Mouse (Mus musculus): ENCODE data around the gene Adamtsl3. TPM values are rescaled to one million over a fixed set of nuclear protein-coding genes. Genes with fewer than 3 reads are reported as not detected.

The Adamtsl3 gene
- total and polyA plus RNA-seq, 3 experiments: 2.0 to 9.2 (median 6.2) TPM

DNA sequence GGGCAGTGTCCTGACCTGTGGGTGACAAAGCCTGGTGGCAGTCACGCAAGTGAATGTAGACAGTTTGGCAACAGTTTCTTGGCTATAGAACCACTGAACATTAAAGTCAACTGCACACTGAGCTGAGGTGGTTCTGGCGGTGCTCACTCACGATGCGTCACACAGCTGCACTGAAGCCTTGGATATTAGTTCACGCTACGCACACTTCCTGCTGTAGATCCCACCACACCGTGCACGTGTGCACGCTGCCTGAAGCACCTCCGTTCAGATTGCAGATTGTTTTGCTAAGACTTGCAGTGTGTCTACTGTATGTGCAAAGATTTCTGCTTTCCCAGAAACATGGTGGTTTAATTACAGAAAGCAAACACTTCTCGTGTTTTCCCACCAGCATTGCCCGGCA lies 17.0 kb upstream of the Adamtsl3 start:
- TF ChIP-seq CTCF (IDR thresholded peaks at IDR 0.05): no peak
- no peak for TF ChIP-seq EP300 (IDR thresholded peaks at IDR 0.05; ENCODE audit: insufficient read depth, low read depth, low read length)
- no peak for TF ChIP-seq POLR2A (IDR thresholded peaks at IDR 0.05; ENCODE audit: insufficient read depth, low read depth, low read length)
- WGBS: 79% methylated on average over 12 of the region's 12 CpGs
- no peaks in the 10 kb centered on the region for H3K79me2 ChIP-seq (replicated peaks; ENCODE audit: control insufficient read depth, insufficient read depth, low read length)
- intact Hi-C loops (cut with DNase I): no loop called here
- no peaks in the 10 kb centered on the region for H3K4me1 ChIP-seq (ENCODE audit: control insufficient read depth, insufficient read depth, low read length)
- H3K27me3 ChIP-seq (ENCODE audit: control insufficient read depth, insufficient read depth, low read length): no peaks in the 10 kb centered on the region
- no peak overlapping the region for H3K4me3 ChIP-seq
- no peak for DNase-seq
- H3K9ac ChIP-seq (ENCODE audit: low read depth, low read length): no peak overlapping the region
- H3K27ac ChIP-seq: no peak overlapping the region
- no peaks in the 10 kb centered on the region for H3K36me3 ChIP-seq (ENCODE audit: control insufficient read depth, insufficient read depth, low read length)

- no peaks in the 10 kb centered on the region for H3K27me3 ChIP-seq (ENCODE audit: control insufficient read depth, insufficient read depth, low read length)
- H3K4me1 ChIP-seq (ENCODE audit: control insufficient read depth, insufficient read depth, low read length): no peaks in the 10 kb centered on the region
- no peak for DNase-seq
- TF ChIP-seq CTCF (IDR thresholded peaks at IDR 0.05) (no peak), EP300 (IDR thresholded peaks at IDR 0.05; ENCODE audit: insufficient read depth, low read depth, low read length) (no peak), POLR2A (IDR thresholded peaks at IDR 0.05; ENCODE audit: insufficient read depth, low read depth, low read length) (no peak)
- no peaks in the 10 kb centered on the region for H3K36me3 ChIP-seq (ENCODE audit: control insufficient read depth, insufficient read depth, low read length)
- no peak overlapping the region for H3K9ac ChIP-seq (ENCODE audit: low read depth, low read length)
- H3K79me2 ChIP-seq (replicated peaks; ENCODE audit: control insufficient read depth, insufficient read depth, low read length): no peaks in the 10 kb centered on the region
- 23% methylated on average over 1 of the region's 1 CpGs for WGBS
- intact Hi-C loops (cut with DNase I): no loop called here
- H3K4me3 ChIP-seq: no peak overlapping the region
- no peak overlapping the region for H3K27ac ChIP-seq
Observed at GRCm38 (mm10) chr7:82326616-82327015, 8.9 kb upstream of the Adamtsl3 start.

DNA sequence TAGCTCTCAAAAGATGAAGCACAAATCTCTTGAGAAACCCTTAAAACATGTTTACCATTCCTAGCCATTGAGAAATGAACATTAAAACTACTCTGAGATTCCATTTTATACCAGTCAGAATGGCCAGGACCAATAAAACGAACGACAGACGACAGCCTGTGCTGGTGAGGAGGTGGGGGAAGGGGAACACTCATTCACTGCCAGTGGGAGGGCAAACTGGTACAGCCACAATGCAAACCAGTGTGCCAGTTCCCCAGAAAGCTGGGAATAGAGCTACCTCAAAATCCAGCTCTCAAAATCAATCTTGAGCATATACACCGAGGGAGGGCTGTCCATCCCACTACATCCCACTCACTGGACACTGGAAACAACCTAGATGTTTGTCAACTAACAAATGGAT lies 8.3 kb upstream of the Adamtsl3 start:
- Histone ChIP-seq H3K4me1 (ENCODE audit: control insufficient read depth, insufficient read depth, low read length) (no peaks in the 10 kb centered on the region), H3K36me3 (ENCODE audit: control insufficient read depth, insufficient read depth, low read length) (no peaks in the 10 kb centered on the region), H3K27ac (no peak overlapping the region), H3K27me3 (ENCODE audit: control insufficient read depth, insufficient read depth, low read length) (no peaks in the 10 kb centered on the region), H3K79me2 (replicated peaks; ENCODE audit: control insufficient read depth, insufficient read depth, low read length) (no peaks in the 10 kb centered on the region), H3K4me3 (no peak overlapping the region), H3K9ac (ENCODE audit: low read depth, low read length) (no peak overlapping the region)
- TF ChIP-seq EP300 (IDR thresholded peaks at IDR 0.05; ENCODE audit: insufficient read depth, low read depth, low read length) (no peak), POLR2A (IDR thresholded peaks at IDR 0.05; ENCODE audit: insufficient read depth, low read depth, low read length) (no peak), CTCF (IDR thresholded peaks at IDR 0.05) (no peak)
- intact Hi-C loops (cut with DNase I): no loop called here
- DNase-seq: no peak
- 69% methylated on average over 4 of the region's 4 CpGs for WGBS

GRCm38 (mm10) chr7:82327881-82328280 lies 7.6 kb upstream of the Adamtsl3 start:
- Histone ChIP-seq H3K36me3 (ENCODE audit: control insufficient read depth, insufficient read depth, low read length) (no peaks in the 10 kb centered on the region), H3K4me1 (ENCODE audit: control insufficient read depth, insufficient read depth, low read length) (no peaks in the 10 kb centered on the region), H3K4me3 (no peak overlapping the region), H3K9ac (ENCODE audit: low read depth, low read length) (no peak overlapping the region), H3K79me2 (replicated peaks; ENCODE audit: control insufficient read depth, insufficient read depth, low read length) (no peaks in the 10 kb centered on the region), H3K27ac (no peak overlapping the region), H3K27me3 (ENCODE audit: control insufficient read depth, insufficient read depth, low read length) (no peaks in the 10 kb centered on the region)
- WGBS: 47% methylated on average over 5 of the region's 5 CpGs
- intact Hi-C loops (cut with DNase I): no loop called here
- TF ChIP-seq EP300 (IDR thresholded peaks at IDR 0.05; ENCODE audit: insufficient read depth, low read depth, low read length): no peak
- TF ChIP-seq CTCF (IDR thresholded peaks at IDR 0.05): no peak
- TF ChIP-seq POLR2A (IDR thresholded peaks at IDR 0.05; ENCODE audit: insufficient read depth, low read depth, low read length): no peak
- no peak for DNase-seq

DNA sequence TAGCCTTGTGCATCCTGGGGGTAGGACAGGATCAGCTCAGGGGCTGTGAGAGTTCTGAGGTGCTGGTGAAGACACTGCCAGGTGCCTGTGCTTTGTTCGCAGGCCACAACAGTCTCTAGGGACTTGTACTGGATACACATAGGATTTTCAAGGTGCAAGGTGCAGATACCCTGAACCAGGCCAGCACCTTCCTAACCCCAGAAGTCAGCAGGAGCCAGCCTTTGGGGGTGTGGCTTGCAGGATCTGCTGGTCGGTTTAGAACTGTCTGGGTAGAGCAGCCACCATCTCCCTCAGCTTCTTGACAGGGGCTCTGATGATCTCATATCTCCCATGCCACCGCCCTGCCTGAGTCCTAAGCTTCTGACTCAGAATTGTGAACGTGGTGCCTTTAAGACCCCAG lies 5.7 kb upstream of the Adamtsl3 start:
- no peaks in the 10 kb centered on the region for H3K36me3 ChIP-seq (ENCODE audit: control insufficient read depth, insufficient read depth, low read length)
- H3K27ac ChIP-seq: no peak overlapping the region
- intact Hi-C loops (cut with DNase I): no loop called here
- no peak overlapping the region for H3K9ac ChIP-seq (ENCODE audit: low read depth, low read length)
- no peak overlapping the region for H3K4me3 ChIP-seq
- DNase-seq: no peak
- no peaks in the 10 kb centered on the region for H3K27me3 ChIP-seq (ENCODE audit: control insufficient read depth, insufficient read depth, low read length)
- no peaks in the 10 kb centered on the region for H3K4me1 ChIP-seq (ENCODE audit: control insufficient read depth, insufficient read depth, low read length)
- no peaks in the 10 kb centered on the region for H3K79me2 ChIP-seq (replicated peaks; ENCODE audit: control insufficient read depth, insufficient read depth, low read length)
- TF ChIP-seq CTCF (IDR thresholded peaks at IDR 0.05): no peak
- no peak for TF ChIP-seq EP300 (IDR thresholded peaks at IDR 0.05; ENCODE audit: insufficient read depth, low read depth, low read length)
- TF ChIP-seq POLR2A (IDR thresholded peaks at IDR 0.05; ENCODE audit: insufficient read depth, low read depth, low read length): no peak
- 67% methylated on average over 4 of the region's 4 CpGs for WGBS

DNA sequence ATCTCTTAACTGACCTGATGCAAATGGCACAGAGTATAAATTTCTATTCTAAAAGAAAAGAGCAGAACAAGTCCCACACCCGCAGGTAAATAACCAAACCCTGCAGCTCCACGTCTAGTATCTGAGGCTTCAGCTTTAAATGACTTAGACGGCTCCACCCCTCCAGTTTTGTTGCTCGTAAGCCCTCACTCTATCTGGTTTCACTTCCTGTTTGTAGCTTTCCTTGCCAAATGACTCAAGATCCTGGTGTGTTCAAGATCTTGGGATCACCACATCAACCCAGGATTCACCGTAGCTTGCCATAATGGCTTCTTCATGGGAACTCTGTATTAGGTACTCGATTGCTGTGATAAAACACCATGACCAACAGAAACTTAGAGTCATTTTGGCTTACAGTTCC lies 4.6 kb upstream of the Adamtsl3 start:
- Histone ChIP-seq H3K27ac (no peak overlapping the region), H3K9ac (ENCODE audit: low read depth, low read length) (no peak overlapping the region), H3K4me1 (ENCODE audit: control insufficient read depth, insufficient read depth, low read length) (no peaks in the 10 kb centered on the region), H3K36me3 (ENCODE audit: control insufficient read depth, insufficient read depth, low read length) (no peaks in the 10 kb centered on the region), H3K27me3 (ENCODE audit: control insufficient read depth, insufficient read depth, low read length) (no peaks in the 10 kb centered on the region), H3K4me3 (no peak overlapping the region), H3K79me2 (replicated peaks; ENCODE audit: control insufficient read depth, insufficient read depth, low read length) (no peaks in the 10 kb centered on the region)
- TF ChIP-seq CTCF (IDR thresholded peaks at IDR 0.05) (no peak), EP300 (IDR thresholded peaks at IDR 0.05; ENCODE audit: insufficient read depth, low read depth, low read length) (no peak), POLR2A (IDR thresholded peaks at IDR 0.05; ENCODE audit: insufficient read depth, low read depth, low read length) (no peak)
- intact Hi-C loops (cut with DNase I): no loop called here
- WGBS: 47% methylated on average over 6 of the region's 6 CpGs
- no peak for DNase-seq

Data from heart, adult 2 months (tissue).